Mouse (Mus musculus) Muller cell, postnatal 12 days (primary cell): ENCODE results near the gene Gpr158.
A peak's percentile ranks its signal among the peaks of the same experiment; 100 is the strongest.

ENCODE experiments used
- DNase-seq: peaks from one replicate; pipeline ENCODE4 v3.0.0-alpha.2; 2015; ENCODE audit errors: inconsistent ontology term

Gene Gpr158

DNA sequence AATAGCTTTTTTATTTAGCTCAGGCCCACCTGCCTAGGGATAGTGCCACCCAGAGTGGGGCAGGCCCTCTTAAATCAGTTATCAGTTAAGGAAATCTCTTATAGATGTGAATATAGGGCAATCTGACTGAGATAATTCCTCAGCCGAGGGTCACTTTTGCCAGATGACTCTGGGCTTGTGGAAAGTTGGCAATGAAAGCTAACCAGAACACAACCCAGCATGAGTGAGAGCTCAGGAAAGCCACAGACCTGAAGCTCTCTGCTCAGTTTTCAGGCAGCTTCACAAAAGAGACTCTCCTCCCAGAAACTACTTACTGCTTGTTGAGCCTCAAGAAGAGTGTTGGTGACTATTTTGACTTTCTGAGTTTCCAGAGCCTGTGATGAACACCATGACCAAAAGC is 264.8 kb downstream of the Gpr158 start:
- no peak for DNase-seq

GRCm38 (mm10) chr2:21665721-21666120 is 298.4 kb downstream of the Gpr158 start:
- DNase-seq, result no peak

DNA sequence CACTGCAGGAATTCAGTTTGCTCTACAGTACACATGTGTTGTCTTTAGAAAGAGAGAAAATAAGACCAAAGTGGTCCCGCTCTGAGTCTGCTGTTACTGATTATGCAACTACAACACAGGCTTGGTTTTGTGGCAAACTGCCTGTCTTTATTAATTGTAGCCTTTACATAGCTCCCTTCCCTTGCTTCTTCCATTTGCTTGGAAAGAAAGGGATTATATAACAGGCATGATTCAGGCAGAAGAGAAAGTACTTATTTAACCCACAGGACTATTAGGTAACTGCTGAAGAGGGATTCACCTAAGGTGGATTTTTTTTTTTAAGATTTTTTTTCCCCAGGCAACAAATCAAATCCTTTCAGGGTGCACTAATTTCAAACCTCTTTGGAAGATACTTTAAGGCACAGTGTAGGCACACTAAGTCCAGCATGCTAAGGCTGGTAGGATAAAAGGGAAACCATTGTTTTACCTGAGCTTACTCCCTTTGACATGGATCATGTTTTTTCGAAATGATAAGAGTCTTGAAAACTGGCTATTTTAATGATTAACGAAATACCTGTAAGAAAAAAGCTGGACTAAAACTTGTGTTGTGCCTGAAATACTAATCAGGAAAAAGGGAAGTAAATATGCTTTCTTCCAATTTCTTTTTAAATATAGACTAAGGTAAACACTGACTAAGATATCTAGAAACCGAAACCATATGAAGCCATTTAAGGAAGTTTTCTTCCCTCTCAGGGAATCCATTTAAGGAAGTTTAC is 308.9 kb downstream of the Gpr158 start:
- peak; percentile 19 for DNase-seq

DNA sequence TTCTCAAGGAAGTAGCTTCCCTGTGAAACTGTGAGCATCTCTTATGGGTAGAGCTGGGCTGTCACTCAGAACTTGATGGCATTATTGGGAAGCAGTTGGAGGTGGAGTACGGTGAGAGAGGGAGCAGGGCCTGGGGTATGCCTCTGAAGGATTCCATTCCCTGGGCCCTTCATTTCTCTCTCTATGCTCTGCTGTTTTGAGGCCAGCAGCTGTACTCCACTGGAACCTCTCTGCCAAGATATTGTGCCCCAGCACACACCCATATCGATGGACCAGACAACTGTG is 309.4 kb downstream of the Gpr158 start:
- DNase-seq, result no peak

- peak; percentile 93 for DNase-seq
Observed at GRCm38 (mm10) chr2:21680735-21681270, 313.5 kb downstream of the Gpr158 start.

DNA sequence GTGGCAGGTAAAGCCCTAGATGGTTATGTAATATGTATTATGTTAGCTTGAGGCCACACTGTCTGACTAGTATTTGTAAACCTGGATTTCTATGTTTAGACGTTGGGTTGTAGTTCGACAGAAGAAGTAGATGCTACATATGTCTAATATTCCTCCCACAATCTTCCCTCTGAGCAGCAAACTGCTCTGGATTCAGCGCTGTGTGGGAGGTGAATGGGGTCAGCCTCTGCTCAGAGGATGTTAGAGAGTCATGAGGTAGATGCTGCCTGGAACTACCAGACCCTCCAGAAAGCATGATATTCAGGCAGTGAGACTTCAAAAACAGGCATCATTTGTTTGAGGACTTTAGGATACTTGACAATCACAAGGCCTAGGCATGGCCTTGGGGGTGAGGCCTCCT is 317.4 kb downstream of the Gpr158 start:
- DNase-seq, result no peak

DNA sequence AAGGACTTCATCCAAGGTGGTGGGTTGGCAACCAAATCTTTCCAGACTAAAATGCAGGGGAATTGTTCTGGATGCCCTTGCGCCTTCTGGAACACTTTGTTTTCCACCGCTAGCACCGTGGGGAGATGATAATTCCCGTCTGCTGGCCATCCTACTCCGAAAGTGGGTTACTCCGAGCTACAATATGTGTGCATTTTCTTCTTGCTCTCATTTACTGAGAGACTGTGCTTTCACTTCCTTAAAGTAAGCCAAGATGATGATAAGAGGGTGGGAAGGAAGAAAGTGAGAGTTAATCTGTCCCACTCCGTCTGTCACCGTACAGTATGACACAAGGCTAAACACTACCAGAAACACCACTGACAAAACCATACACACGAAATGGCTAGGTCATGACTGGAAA is 325.8 kb downstream of the Gpr158 start:
- no peak for DNase-seq

GRCm38 (mm10) chr2:21693807-21694594 is 326.7 kb downstream of the Gpr158 start:
- DNase-seq, result no peak

DNA sequence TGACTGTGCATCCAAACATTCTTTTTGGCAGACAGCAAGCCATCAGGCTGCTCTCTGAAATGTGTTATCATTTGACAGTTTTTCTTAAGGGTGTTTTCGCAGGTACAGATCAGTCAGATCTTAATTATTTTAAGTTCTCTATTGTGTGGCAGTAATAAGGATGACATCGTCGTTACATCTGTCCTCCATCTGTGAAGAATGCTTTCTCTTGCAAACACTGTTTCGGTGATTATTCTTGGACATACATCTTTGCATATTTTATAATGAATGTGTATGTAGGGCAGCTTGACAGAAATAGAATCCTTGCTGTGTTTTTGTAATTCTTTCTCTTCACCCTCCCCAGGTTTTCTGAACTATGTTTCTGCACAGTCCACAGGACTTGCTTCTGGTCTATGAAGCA is 360.7 kb downstream of the Gpr158 start:
- DNase-seq, result no peak

DNA sequence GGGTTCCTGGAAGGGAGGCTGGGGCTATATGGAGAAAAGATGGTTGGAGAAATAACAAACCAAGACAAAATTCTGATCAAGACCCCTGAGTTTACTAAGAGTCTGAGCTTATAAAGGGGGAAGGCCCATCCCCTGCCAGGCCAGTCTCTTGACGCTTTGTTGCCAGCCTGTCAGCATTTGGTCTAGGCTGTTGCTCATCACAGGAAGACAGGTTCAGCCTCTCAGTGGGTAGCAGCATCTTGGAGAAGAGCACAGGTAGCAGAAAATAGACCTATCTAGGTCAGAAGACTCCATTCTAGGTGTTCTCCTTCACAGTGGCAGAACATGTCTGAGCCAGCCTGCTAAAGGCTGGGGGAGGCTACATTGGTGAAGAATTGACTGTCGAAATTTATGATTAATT is 416.4 kb downstream of the Gpr158 start:
- no peak for DNase-seq

DNA sequence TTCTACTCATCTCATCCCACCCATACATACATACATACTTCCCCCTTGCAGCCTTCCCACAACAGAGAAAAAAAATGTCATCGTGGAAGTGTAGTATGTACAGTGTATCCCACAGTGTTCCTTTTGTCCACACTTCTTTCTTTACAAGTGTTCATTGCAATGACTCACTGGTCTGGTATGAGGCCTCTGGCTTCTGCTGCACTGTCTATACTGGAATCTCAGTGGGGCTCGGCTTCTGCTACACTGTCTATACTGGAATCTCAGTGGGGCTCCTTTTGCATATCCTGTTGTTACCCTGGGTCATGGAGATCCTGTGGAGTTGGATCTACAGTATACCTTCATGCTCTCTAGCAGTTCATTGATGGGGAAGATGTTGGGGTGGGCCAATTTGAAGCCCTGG is 425.8 kb downstream of the Gpr158 start:
- DNase-seq, result peak; percentile 68

- DNase-seq, result peak; percentile 20
Observed at GRCm38 (mm10) chr2:21799616-21800015, 432.3 kb downstream of the Gpr158 start.

GRCm38 (mm10) chr2:21800045-21800444 is 432.7 kb downstream of the Gpr158 start:
- DNase-seq, result no peak

DNA sequence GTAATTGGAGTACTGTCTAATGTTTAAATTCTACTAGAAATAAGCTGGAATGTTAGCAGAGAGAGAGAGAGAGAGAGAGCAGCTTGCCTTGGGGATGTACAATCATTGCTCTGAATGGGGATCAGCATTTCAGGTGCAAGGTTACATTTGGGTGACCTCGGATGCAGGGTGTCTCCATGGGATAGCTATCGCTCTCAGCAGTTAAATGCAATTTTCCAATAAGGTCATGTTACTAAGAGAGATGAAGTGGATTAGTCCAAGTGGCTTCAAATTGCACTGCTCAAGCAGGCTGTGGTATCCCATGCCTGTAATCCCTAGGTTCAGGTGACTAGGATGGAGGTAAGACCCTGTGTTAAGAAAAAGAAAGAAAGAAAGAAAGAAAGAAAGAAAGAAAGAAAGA is 441.2 kb downstream of the Gpr158 start:
- no peak for DNase-seq

GRCm38 (mm10) chr2:21810431-21810830 is 443.1 kb downstream of the Gpr158 start:
- no peak for DNase-seq

DNA sequence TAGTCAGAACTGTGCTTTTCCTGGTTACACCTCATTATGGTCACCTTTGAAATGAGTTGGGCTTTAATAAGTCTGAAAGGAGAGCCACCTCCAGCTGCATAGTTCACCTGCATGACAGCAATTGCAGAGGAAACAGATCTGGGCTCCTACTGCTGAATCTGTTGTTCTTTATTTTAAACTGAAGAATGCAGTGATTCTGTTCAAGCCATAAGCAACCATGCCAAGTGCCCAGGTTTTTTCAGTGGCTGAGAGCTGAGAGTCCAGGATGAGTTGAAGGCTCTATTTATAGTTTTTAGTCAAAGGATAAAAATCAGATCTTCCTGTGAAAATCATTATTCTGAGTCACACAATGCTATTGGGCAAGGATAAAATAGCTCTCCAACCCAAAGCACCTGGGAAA is 496.7 kb downstream of the Gpr158 start:
- DNase-seq, result no peak
